In the genomic region with DNA sequence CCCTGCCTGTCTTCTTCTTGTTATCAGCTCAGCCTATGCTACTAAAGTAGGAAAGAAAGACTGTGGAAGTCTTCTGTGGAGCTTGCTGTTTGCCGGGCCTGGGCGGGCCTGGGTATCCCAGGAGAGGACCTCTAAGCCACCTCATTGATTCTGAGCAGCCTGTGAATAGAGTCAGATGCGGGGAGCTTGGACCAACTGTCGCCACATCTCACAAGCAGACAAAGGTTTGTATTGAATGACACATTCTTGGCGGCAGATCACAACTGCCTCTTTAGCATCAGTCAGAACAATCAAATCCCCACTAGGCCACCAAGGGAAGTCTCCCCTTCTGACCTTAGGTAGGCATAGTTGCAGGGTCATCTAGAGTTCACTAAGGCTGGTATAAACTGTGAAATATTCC, we compare ENCODE assay signal across 15 mouse cellular contexts. TPM values are rescaled to one million over a fixed set of nuclear protein-coding genes. Genes with fewer than 3 reads are reported as not detected.
DNase-seq lines count a peak whose midpoint lies in the region; ATAC-seq lines count a peak whose summit lies in the region.
"Had no signal": no experiment of that assay in that cellular context is flagged by ENCODE, and none has a peak within 500 bp of the region (broad histone marks: within the 10 kb centered on the region; RNA-seq: fewer than 3 reads in every experiment).

No protein-coding gene starts in this region.

- no peak for DNase-seq in heart, adult 9 months (ENCODE audit: low spot score in 2 of 2)
- DNase-seq in ES-CJ7 (ENCODE audit: low read depth, low spot score): peak; percentile 79
- no peak for DNase-seq in embryonic facial prominence, embryonic 11.5 days (ENCODE audit: low spot score)
- DNase-seq in right cerebral cortex, postnatal 14 days: no peak
- DNase-seq in cerebellum, adult 18-20 months: no peak
- DNase-seq: cerebellum, postnatal 25 days; heart, adult 18-20 months; kidney, adult 2 months; lung, adult 18-20 months had no signal

- peaks cover 54% of the 10 kb centered on the region for H3K4me1 ChIP-seq in heart, embryonic 12.5 days (replicated peaks)
- H3K4me1 ChIP-seq in embryonic facial prominence, embryonic 11.5 days (ENCODE audit: control insufficient read depth, insufficient read depth, low read length): peaks cover 3% of the 10 kb centered on the region; the same call in 1 of the 2 replicates
- H3K4me1 ChIP-seq in midbrain, embryonic 13.5 days (replicated peaks): peaks cover 14% of the 10 kb centered on the region

- no peak overlapping the region for H3K4me2 ChIP-seq in heart, embryonic 12.5 days
- H3K4me2 ChIP-seq in embryonic facial prominence, embryonic 11.5 days (ENCODE audit: low read depth, low read length): no peak overlapping the region
- no peak overlapping the region for H3K4me2 ChIP-seq in midbrain, embryonic 13.5 days (replicated peaks)

- WGBS in heart, embryonic 12.5 days: 24% methylated on average over 5 of the region's 5 CpGs
- WGBS in embryonic facial prominence, embryonic 11.5 days: 38% methylated on average over 5 of the region's 5 CpGs
- WGBS in midbrain, embryonic 13.5 days: 4% methylated on average over 5 of the region's 5 CpGs

- no peaks in the 10 kb centered on the region for H3K27me3 ChIP-seq in heart, embryonic 12.5 days (replicated peaks)
- no peaks in the 10 kb centered on the region for H3K27me3 ChIP-seq in embryonic facial prominence, embryonic 11.5 days (ENCODE audit: control insufficient read depth, insufficient read depth, low read length)
- H3K27me3 ChIP-seq in midbrain, embryonic 13.5 days: no peaks in the 10 kb centered on the region

- H3K27ac ChIP-seq in heart, embryonic 12.5 days (ENCODE audit: poor library complexity, severe bottlenecking): peak overlapping the region; percentile 74
- H3K27ac ChIP-seq in embryonic facial prominence, embryonic 11.5 days (replicated peaks; ENCODE audit: low read depth, low read length): 0 out of 2 replicates have a peak overlapping the region, but pooled peaks have one; percentile 4
- H3K27ac ChIP-seq in midbrain, embryonic 13.5 days: no peak overlapping the region; the same call in 1 of the 2 replicates

- 0 out of 2 replicates have a peak overlapping the region, but pooled peaks have one; percentile 12 for H3K9ac ChIP-seq in heart, embryonic 12.5 days
- H3K9ac ChIP-seq in embryonic facial prominence, embryonic 11.5 days (replicated peaks; ENCODE audit: low read length): no peak overlapping the region
- peak overlapping the region; percentile 54 for H3K9ac ChIP-seq in midbrain, embryonic 13.5 days (replicated peaks)

- no peak overlapping the region for H3K4me3 ChIP-seq in heart, embryonic 12.5 days
- H3K4me3 ChIP-seq in embryonic facial prominence, embryonic 11.5 days (ENCODE audit: low read depth, low read length): no peak overlapping the region
- H3K4me3 ChIP-seq in midbrain, embryonic 13.5 days (replicated peaks): no peak overlapping the region

- no peaks in the 10 kb centered on the region for H3K9me3 ChIP-seq in heart, embryonic 12.5 days (replicated peaks)
- H3K9me3 ChIP-seq in embryonic facial prominence, embryonic 11.5 days (replicated peaks; ENCODE audit: control insufficient read depth, low read length): no peaks in the 10 kb centered on the region
- no peaks in the 10 kb centered on the region for H3K9me3 ChIP-seq in midbrain, embryonic 13.5 days

- no peaks in the 10 kb centered on the region for H3K36me3 ChIP-seq in heart, embryonic 12.5 days
- H3K36me3 ChIP-seq in embryonic facial prominence, embryonic 11.5 days (replicated peaks; ENCODE audit: control insufficient read depth, insufficient read depth, low read depth, low read length): no peaks in the 10 kb centered on the region
- no peaks in the 10 kb centered on the region for H3K36me3 ChIP-seq in midbrain, embryonic 13.5 days

- ATAC-seq in heart, embryonic 12.5 days (ENCODE audit: insufficient number of reproducible peaks, low FRiP score): no peak
- no peak for ATAC-seq in embryonic facial prominence, embryonic 11.5 days (replicated peaks; ENCODE audit: insufficient number of reproducible peaks, low FRiP score, low TSS enrichment, low read depth)
- no peak for ATAC-seq in midbrain, embryonic 13.5 days
- no peak for ATAC-seq in granulocyte monocyte progenitor cell, adult 5-6 weeks (replicated peaks; ENCODE audit: poor library complexity, severe bottlenecking)

RNA-seq across cellular contexts. Expression of a gene that starts 9.2 kb away (rescaled TPM):
- 102 and 106 TPM in 2 replicates for polyA plus RNA-seq in heart, embryonic 12.5 days (2016; fragmentation: Nextera tagmentation; extraction: Ambion mirVana)
- 101 and 105 TPM in 2 replicates for polyA plus RNA-seq in embryonic facial prominence, embryonic 11.5 days (2014; fragmentation: Nextera tagmentation; extraction: Ambion mirVana)
- polyA plus RNA-seq in midbrain, embryonic 13.5 days (2015; fragmentation: Nextera tagmentation; extraction: Ambion mirVana): 55.4 and 63.0 TPM in 2 replicates
- total RNA-seq in granulocyte monocyte progenitor cell, adult 5-6 weeks (2014; fragmentation: Nextera tagmentation): 84.1 and 88.5 TPM in 2 replicates
- 55.8 and 95.4 TPM in 2 replicates for total RNA-seq in granulocyte monocyte progenitor cell, adult 5-6 weeks (2017)

RNA-seq across cellular contexts. Expression of a gene that starts 11.3 kb away (rescaled TPM):
- 5,530 and 5,941 TPM in 2 replicates for polyA plus RNA-seq in heart, embryonic 12.5 days (2016; fragmentation: Nextera tagmentation; extraction: Ambion mirVana)
- polyA plus RNA-seq in embryonic facial prominence, embryonic 11.5 days (2014; fragmentation: Nextera tagmentation; extraction: Ambion mirVana): 7.6 and 25.4 TPM in 2 replicates
- polyA plus RNA-seq in midbrain, embryonic 13.5 days (2015; fragmentation: Nextera tagmentation; extraction: Ambion mirVana): 0.39 and 0.50 TPM in 2 replicates
- not detected in 2 replicates for total RNA-seq in granulocyte monocyte progenitor cell, adult 5-6 weeks (2014; fragmentation: Nextera tagmentation)
- not detected in 2 replicates for total RNA-seq in granulocyte monocyte progenitor cell, adult 5-6 weeks (2017)
- total RNA-seq: layer of hippocampus, adult 18-20 months; left cerebral cortex, postnatal 36 days; megakaryocyte, adult 5-6 weeks had no signal

RNA-seq across cellular contexts. Expression of a gene that starts 25.5 kb away (rescaled TPM):
- 31.8 and 34.7 TPM in 2 replicates for polyA plus RNA-seq in heart, embryonic 12.5 days (2016; fragmentation: Nextera tagmentation; extraction: Ambion mirVana)
- 8.3 and 10.3 TPM in 2 replicates for polyA plus RNA-seq in embryonic facial prominence, embryonic 11.5 days (2014; fragmentation: Nextera tagmentation; extraction: Ambion mirVana)
- polyA plus RNA-seq in midbrain, embryonic 13.5 days (2015; fragmentation: Nextera tagmentation; extraction: Ambion mirVana): 9.4 and 10.6 TPM in 2 replicates
- total RNA-seq in granulocyte monocyte progenitor cell, adult 5-6 weeks (2014; fragmentation: Nextera tagmentation): not detected in 2 replicates
- total RNA-seq in granulocyte monocyte progenitor cell, adult 5-6 weeks (2017): not detected in 2 replicates

RNA-seq across cellular contexts. Expression of a gene that starts 49.4 kb away (rescaled TPM):
- 8.4 and 9.0 TPM in 2 replicates for polyA plus RNA-seq in heart, embryonic 12.5 days (2016; fragmentation: Nextera tagmentation; extraction: Ambion mirVana)
- polyA plus RNA-seq in embryonic facial prominence, embryonic 11.5 days (2014; fragmentation: Nextera tagmentation; extraction: Ambion mirVana): 7.0 and 7.1 TPM in 2 replicates
- polyA plus RNA-seq in midbrain, embryonic 13.5 days (2015; fragmentation: Nextera tagmentation; extraction: Ambion mirVana): 6.5 and 8.2 TPM in 2 replicates
- 0.73 and 2.3 TPM in 2 replicates for total RNA-seq in granulocyte monocyte progenitor cell, adult 5-6 weeks (2014; fragmentation: Nextera tagmentation)
- total RNA-seq in granulocyte monocyte progenitor cell, adult 5-6 weeks (2017): 0.26 TPM in 1 of 2 replicates, not detected in the other

Comparison
In these comparisons a context has a peak if more than half of its experiments do, and no peak if none do; other contexts are left out.
1. RNA of a gene that starts 11.3 kb away (polyA plus RNA-seq): 5,530 to 5,941 TPM in heart, embryonic 12.5 days; 7.6 to 25.4 TPM in embryonic facial prominence, embryonic 11.5 days and 0.39 to 0.50 TPM in midbrain, embryonic 13.5 days; every median in the first group is over 100 times any median in the second.